8 mouse cellular contexts compared by ENCODE assay signal in the genomic region with DNA sequence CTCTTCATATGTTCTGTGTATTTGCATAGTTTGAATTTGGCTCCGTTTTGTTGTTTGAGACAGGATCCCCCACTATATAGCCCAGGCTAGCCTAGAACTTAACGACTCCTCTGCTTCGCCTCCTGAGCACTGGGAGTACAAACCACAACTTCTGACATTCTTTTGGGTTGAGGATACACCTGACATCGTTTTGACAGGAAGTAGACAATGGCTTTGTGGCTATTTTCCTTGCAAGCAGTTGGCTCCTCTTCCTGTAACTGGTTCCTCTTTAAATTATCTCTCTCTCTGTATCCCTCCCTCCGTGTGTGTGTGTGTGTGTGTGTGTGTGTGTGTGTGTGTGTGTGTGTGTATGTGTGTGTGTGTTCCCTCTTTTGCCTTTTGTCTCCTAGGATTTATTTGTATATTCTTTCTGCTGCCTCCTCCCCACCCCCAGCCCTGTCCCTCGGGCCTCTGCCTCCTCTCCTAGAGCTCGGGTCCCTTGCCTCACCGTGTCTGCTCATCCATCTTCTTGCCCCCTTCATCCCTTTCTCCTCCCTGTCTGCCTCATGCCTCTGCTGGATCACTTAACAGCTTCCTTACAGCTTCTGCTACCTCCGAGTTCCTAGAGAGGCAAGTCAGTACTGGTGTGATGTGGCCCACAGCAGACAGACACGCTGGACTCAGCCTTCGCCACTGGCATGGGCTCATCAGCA. TPM values are rescaled to one million over a fixed set of nuclear protein-coding genes. Genes with fewer than 3 reads are reported as not detected.
DNase-seq lines count a peak whose midpoint lies in the region; ATAC-seq lines count a peak whose summit lies in the region.

No protein-coding gene starts in this region.

- H3K27me3 ChIP-seq in lung, embryonic 15.5 days: no peaks in the 10 kb centered on the region
- no peaks in the 10 kb centered on the region for H3K27me3 ChIP-seq in limb, embryonic 10.5 days (ENCODE audit: low read depth, poor library complexity, severe bottlenecking)
- H3K27me3 ChIP-seq in stomach, embryonic 16.5 days (ENCODE audit: control insufficient read depth, insufficient read depth, low read length): no peaks in the 10 kb centered on the region

- DNase-seq in lung, postnatal 14 days: no peak
- peak; percentile 30 for DNase-seq in embryo, embryonic 10.5 days (ENCODE audit: low spot score)
- no peak for DNase-seq in limb, embryonic 10.5 days (ENCODE audit: low spot score)
- no peak for DNase-seq in adrenal gland, postnatal 25 days
- DNase-seq in cerebellum, adult 9-11 months: no peak

- no peaks in the 10 kb centered on the region for H3K9me3 ChIP-seq in lung, embryonic 15.5 days
- H3K9me3 ChIP-seq in limb, embryonic 10.5 days (replicated peaks): no peaks in the 10 kb centered on the region; the same call in 1 of the 2 replicates
- no peaks in the 10 kb centered on the region for H3K9me3 ChIP-seq in stomach, embryonic 16.5 days (replicated peaks; ENCODE audit: control insufficient read depth, low read length)

- H3K4me1 ChIP-seq in lung, embryonic 15.5 days: peaks cover 36% of the 10 kb centered on the region
- peaks cover 36% of the 10 kb centered on the region for H3K4me1 ChIP-seq in limb, embryonic 10.5 days
- H3K4me1 ChIP-seq in stomach, embryonic 16.5 days (ENCODE audit: control insufficient read depth, insufficient read depth, low read length): peaks cover 32% of the 10 kb centered on the region

- no peak for ATAC-seq in lung, embryonic 15.5 days (ENCODE audit: borderline replicate concordance, extremely low read depth, low FRiP score, low TSS enrichment)
- ATAC-seq in stomach, embryonic 16.5 days (ENCODE audit: insufficient read depth, low FRiP score): 0 out of 2 replicates have a peak, but pooled peaks have one; percentile 22
- no peak for ATAC-seq in erythroblast, adult 5-6 weeks (replicated peaks; ENCODE audit: low FRiP score, poor library complexity, severe bottlenecking)

- no peak overlapping the region for H3K4me2 ChIP-seq in lung, embryonic 15.5 days
- no peak overlapping the region for H3K4me2 ChIP-seq in stomach, embryonic 16.5 days (ENCODE audit: low read depth, low read length)

- H3K9ac ChIP-seq in lung, embryonic 15.5 days: no peak overlapping the region
- H3K9ac ChIP-seq in stomach, embryonic 16.5 days (ENCODE audit: low read length): peak overlapping the region; percentile 45; the same call in 1 of the 2 replicates

- peak overlapping the region; percentile 56 for H3K27ac ChIP-seq in lung, embryonic 15.5 days
- H3K27ac ChIP-seq in limb, embryonic 10.5 days: peak overlapping the region; percentile 63
- H3K27ac ChIP-seq in stomach, embryonic 16.5 days (ENCODE audit: low read length): peak overlapping the region; percentile 77

- no peaks in the 10 kb centered on the region for H3K36me3 ChIP-seq in lung, embryonic 15.5 days
- no peaks in the 10 kb centered on the region for H3K36me3 ChIP-seq in limb, embryonic 10.5 days
- H3K36me3 ChIP-seq in stomach, embryonic 16.5 days (ENCODE audit: control insufficient read depth, insufficient read depth, low read length): no peaks in the 10 kb centered on the region

- 26% methylated on average over 11 of the region's 11 CpGs for WGBS in lung, embryonic 15.5 days
- WGBS in limb, embryonic 10.5 days: 40% methylated on average over 11 of the region's 11 CpGs
- 43% methylated on average over 11 of the region's 11 CpGs for WGBS in stomach, embryonic 16.5 days

- no peak overlapping the region for H3K4me3 ChIP-seq in lung, embryonic 15.5 days
- no peak overlapping the region for H3K4me3 ChIP-seq in limb, embryonic 10.5 days
- no peak overlapping the region for H3K4me3 ChIP-seq in stomach, embryonic 16.5 days (replicated peaks; ENCODE audit: low read length)

RNA-seq across cellular contexts. Expression of gene Alg14, which starts 53.5 kb away (rescaled TPM):
- 44.5 and 46.0 TPM in 2 replicates for polyA plus RNA-seq in lung, embryonic 15.5 days (2015; fragmentation: Nextera tagmentation; extraction: Ambion mirVana)
- polyA plus RNA-seq in limb, embryonic 10.5 days (2016; fragmentation: Nextera tagmentation; extraction: Ambion mirVana): 26.0 and 35.0 TPM in 2 replicates
- 43.2 and 45.8 TPM in 2 replicates for polyA plus RNA-seq in stomach, embryonic 16.5 days (2015; fragmentation: Nextera tagmentation; extraction: Ambion mirVana)
- total RNA-seq in adrenal gland, postnatal 25 days (2021): 41.7 and 55.2 TPM in 2 replicates
- 0.84 and 3.1 TPM in 2 replicates for total RNA-seq in erythroblast, adult 5-6 weeks (2015; ENCODE audit: low replicate concordance)
- total RNA-seq in erythroblast, adult 5-6 weeks (2017; ENCODE audit: low replicate concordance): 1.8 and 3.1 TPM in 2 replicates
